Mouse (Mus musculus) embryonic fibroblast, embryonic 13.5 days (primary cell): ENCODE measurements around the gene Nmnat2.

ENCODE experiments used
- CTCF ChIP-seq: IDR thresholded peaks from 2 replicates; pipeline ENCODE4 v1.5.1; 2011; ENCODE audit warnings: mild to moderate bottlenecking, control low read depth, low read length, moderate library complexity, borderline replicate concordance; ENCODE audit not compliant: insufficient read depth
- POLR2A ChIP-seq: IDR thresholded peaks from 2 replicates; pipeline ENCODE4 v1.6.1; 2011; ENCODE audit warnings: low read depth, mild to moderate bottlenecking, control low read depth, low read length, moderate library complexity

- TF ChIP-seq CTCF, result no peak
- TF ChIP-seq POLR2A, result no peak
Measured at GRCm38 (mm10) chr1:153144021-153144420, 189.2 kb downstream of the Nmnat2 start.
